ENCODE assay signal across 35 mouse cellular contexts in the genomic region with DNA sequence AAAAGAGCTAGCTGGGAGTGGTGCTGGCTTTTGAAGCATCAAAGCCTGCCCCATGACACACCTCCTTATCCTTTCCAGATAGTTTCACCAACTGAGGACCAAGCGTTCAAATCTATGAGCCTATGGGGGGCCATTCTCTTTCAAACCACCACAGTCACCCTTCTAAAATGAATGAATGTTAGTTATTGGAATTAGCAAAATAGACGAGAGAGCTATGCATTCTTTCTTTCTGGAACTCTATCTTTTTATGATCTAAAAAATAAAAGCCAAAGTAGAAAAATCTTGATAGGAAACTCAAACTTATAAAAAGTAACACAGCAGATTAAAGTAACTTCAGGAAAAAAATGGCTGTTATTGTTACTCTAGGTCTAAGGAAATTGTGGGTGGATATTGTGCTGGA.
"Had no signal": no experiment of that assay in that cellular context is flagged by ENCODE, and none has a peak within 500 bp of the region (broad histone marks: within the 10 kb centered on the region; RNA-seq: fewer than 3 reads in every experiment).

No protein-coding gene starts in this region.

- H3K9me3 ChIP-seq: heart, embryonic 10.5 days; heart, embryonic 12.5 days; heart, embryonic 13.5 days; heart, embryonic 15.5 days; hindbrain, embryonic 10.5 days; hindbrain, embryonic 12.5 days; hindbrain, embryonic 13.5 days; hindbrain, embryonic 15.5 days; intestine, embryonic 15.5 days; kidney, embryonic 15.5 days had no signal

- H3K4me1 ChIP-seq: heart, embryonic 10.5 days; heart, embryonic 12.5 days; heart, embryonic 13.5 days; heart, embryonic 15.5 days; intestine, embryonic 15.5 days had no signal

- DNase-seq: heart, postnatal 10 days; heart, postnatal 14 days; heart, postnatal 36 days; heart, postnatal 4 days; kidney, adult 11 months; kidney, adult 18-20 months; kidney, adult 2 months; kidney, adult 8-10 months; kidney, adult 9 months; kidney, postnatal 10 days; kidney, postnatal 14 days; kidney, postnatal 25 days; kidney, postnatal 36 days; kidney, postnatal 4 days; layer of hippocampus, adult 9-11 months; layer of hippocampus, postnatal 36 days had no signal

- H3K4me2 ChIP-seq: heart, embryonic 11.5 days; heart, embryonic 12.5 days; heart, embryonic 13.5 days; heart, embryonic 15.5 days; hindbrain, embryonic 12.5 days; hindbrain, embryonic 13.5 days; hindbrain, embryonic 14.5 days; hindbrain, embryonic 15.5 days; intestine, embryonic 15.5 days; kidney, embryonic 15.5 days had no signal

- H3K27ac ChIP-seq: heart, embryonic 10.5 days; heart, embryonic 13.5 days; heart, embryonic 15.5 days; hindbrain, embryonic 10.5 days; hindbrain, embryonic 12.5 days; hindbrain, embryonic 13.5 days; hindbrain, embryonic 14.5 days; hindbrain, embryonic 15.5 days; hindbrain, postnatal 0 days; intestine, embryonic 15.5 days; kidney, embryonic 15.5 days; kidney, postnatal 0 days; layer of hippocampus, adult 2 months had no signal

- ATAC-seq: hindbrain, embryonic 16.5 days; hindbrain, postnatal 0 days; inflammation-experienced regulatory T-cells, adult 6 months; intestine, embryonic 15.5 days; intestine, embryonic 16.5 days; intestine, postnatal 0 days had no signal

- H3K9ac ChIP-seq: heart, embryonic 12.5 days; heart, embryonic 13.5 days; heart, embryonic 15.5 days; hindbrain, embryonic 12.5 days; hindbrain, embryonic 13.5 days; hindbrain, embryonic 14.5 days; hindbrain, embryonic 15.5 days; intestine, embryonic 15.5 days; kidney, embryonic 15.5 days had no signal

- H3K4me3 ChIP-seq: heart, embryonic 10.5 days; heart, embryonic 12.5 days; heart, embryonic 13.5 days; heart, embryonic 15.5 days; hindbrain, embryonic 10.5 days; hindbrain, embryonic 12.5 days; hindbrain, embryonic 13.5 days; hindbrain, embryonic 15.5 days; intestine, embryonic 15.5 days; kidney, embryonic 15.5 days; layer of hippocampus, adult 2 months had no signal

- H3K27me3 ChIP-seq: heart, embryonic 12.5 days; heart, embryonic 13.5 days; heart, embryonic 15.5 days; hindbrain, embryonic 12.5 days; hindbrain, embryonic 13.5 days; hindbrain, embryonic 15.5 days; intestine, embryonic 15.5 days; kidney, embryonic 15.5 days had no signal
